Mouse (Mus musculus) intestine, embryonic 16.5 days (tissue): ENCODE data around the gene Arhgap45. TPM values are rescaled to one million over a fixed set of nuclear protein-coding genes. Genes with fewer than 3 reads are reported as not detected.

Source experiments
- ATAC-seq: fragments of 200-750 bp; cut with Nextera tagmentation; 2 replicates; pipeline ENCODE4 v1.8.0; 2017; ENCODE audit warnings: moderate TSS enrichment, moderate library complexity
- H3K27ac ChIP-seq: fragments of 300-500 bp; sonication (generic); 2 replicates; pipeline ENCODE4 v1.5.1; 2014; ENCODE audit warnings: mild to moderate bottlenecking, low read length
- H3K27me3 ChIP-seq: fragments of 300-500 bp; sonication (generic); replicated peaks from 2 replicates; pipeline ENCODE4 v1.6.1; 2014; ENCODE audit warnings: low read length, control low read depth, mixed read lengths; ENCODE audit not compliant: control insufficient read depth, insufficient read depth
- H3K36me3 ChIP-seq: fragments of 300-500 bp; sonication (generic); 2 replicates; pipeline ENCODE4 v1.6.1; 2014; ENCODE audit warnings: low read length, control low read depth; ENCODE audit not compliant: control insufficient read depth, insufficient read depth
- H3K4me1 ChIP-seq: fragments of 300-500 bp; sonication (generic); 2 replicates; pipeline ENCODE4 v1.6.1; 2014; ENCODE audit warnings: low read length, control low read depth, mixed read lengths; ENCODE audit not compliant: control insufficient read depth, insufficient read depth
- H3K4me2 ChIP-seq: fragments of 300-500 bp; sonication (generic); 2 replicates; pipeline ENCODE4 v1.6.1; 2014; ENCODE audit warnings: low read depth, low read length, control low read depth
- H3K4me3 ChIP-seq: fragments of 300-500 bp; sonication (generic); 2 replicates; pipeline ENCODE4 v1.5.1; 2014; ENCODE audit warnings: mild to moderate bottlenecking, low read length
- H3K9ac ChIP-seq: fragments of 300-500 bp; sonication (generic); 2 replicates; pipeline ENCODE4 v1.6.1; 2014; ENCODE audit warnings: low read depth, low read length
- H3K9me3 ChIP-seq: fragments of 300-500 bp; sonication (generic); 2 replicates; pipeline ENCODE4 v1.6.1; 2016; ENCODE audit warnings: low read length, control low read depth; ENCODE audit not compliant: control insufficient read depth
- WGBS: fragments of 180-500 bp; shearing (Covaris S2); extraction: QIAGEN DNeasy Blood & Tissue Kit; methylation state at CpG from one replicate; pipeline ENCODE4 v1.1.7; 2014; 5-methylcytosine and 5-hydroxymethylcytosine counted together
- polyA plus RNA-seq: library from polyadenylated mRNA; unstranded; fragments of >200 nt; fragmentation: Nextera tagmentation; extraction: Ambion mirVana; gene quantifications from 2 replicates; pipeline ENCODE4 v1.2.1, GENCODE M21; 2015

Gene Arhgap45
- polyA plus RNA-seq, 1 experiment from 2014 or later: 7.3 TPM

GRCm38 (mm10) chr10:80080396-80081070 lies 64.1 kb downstream of the Arhgap45 start:
- H3K27ac ChIP-seq: no peak overlapping the region
- H3K4me3 ChIP-seq: no peak overlapping the region
- peaks cover 10% of the 10 kb centered on the region for H3K36me3 ChIP-seq
- H3K27me3 ChIP-seq: no peaks in the 10 kb centered on the region
- no peak overlapping the region for H3K4me2 ChIP-seq
- no peaks in the 10 kb centered on the region for H3K9me3 ChIP-seq
- no peak overlapping the region for H3K9ac ChIP-seq
- peaks cover 13% of the 10 kb centered on the region for H3K4me1 ChIP-seq
- ATAC-seq: peak; percentile 57
- WGBS: 75% methylated on average over 16 of the region's 16 CpGs

Other genes starting within 250 kb of the Arhgap45 start
- gene Rnf126, start 249.7 kb upstream of the Arhgap45 start, polyA plus RNA-seq: 39.7 and 56.6 TPM in 2 replicates
- gene Fstl3, start 239.4 kb upstream of the Arhgap45 start, polyA plus RNA-seq: 15.1 and 16.6 TPM in 2 replicates
- gene Prss57, start 225.7 kb upstream of the Arhgap45 start, polyA plus RNA-seq: 0.07 and 0.11 TPM in 2 replicates
- gene Palm, start 223.1 kb upstream of the Arhgap45 start, polyA plus RNA-seq: 44.1 and 44.8 TPM in 2 replicates
- 204 and 210 TPM in 2 replicates for gene Misp, start 195.7 kb upstream of the Arhgap45 start, polyA plus RNA-seq
- gene Ptbp1, start 162.2 kb upstream of the Arhgap45 start, polyA plus RNA-seq: 295 and 302 TPM in 2 replicates
- gene Prtn3, start 142.2 kb upstream of the Arhgap45 start, polyA plus RNA-seq: 2.7 and 2.8 TPM in 2 replicates
- 25.5 and 28.2 TPM in 2 replicates for gene Plppr3, start 142.0 kb upstream of the Arhgap45 start, polyA plus RNA-seq
- 0.42 and 2.4 TPM in 2 replicates for gene Elane, start 130.4 kb upstream of the Arhgap45 start, polyA plus RNA-seq
- not detected in 2 replicates for gene Cfd, start 125.8 kb upstream of the Arhgap45 start, polyA plus RNA-seq
- gene Med16, start 107.7 kb upstream of the Arhgap45 start, polyA plus RNA-seq: 34.1 and 37.2 TPM in 2 replicates
- gene Gm26602, start 105.8 kb upstream of the Arhgap45 start, polyA plus RNA-seq: 2.1 and 7.8 TPM in 2 replicates
- 0.68 and 0.69 TPM in 2 replicates for gene Kiss1r, start 99.7 kb upstream of the Arhgap45 start, polyA plus RNA-seq
- gene R3hdm4, start 95.4 kb upstream of the Arhgap45 start, polyA plus RNA-seq: 105 and 116 TPM in 2 replicates
- gene Arid3a, start 89.6 kb upstream of the Arhgap45 start, polyA plus RNA-seq: 19.4 and 22.1 TPM in 2 replicates
- gene Wdr18, start 56.5 kb upstream of the Arhgap45 start, polyA plus RNA-seq: 86.2 and 96.6 TPM in 2 replicates
- 0.15 and 0.16 TPM in 2 replicates for gene Grin3b, start 45.9 kb upstream of the Arhgap45 start, polyA plus RNA-seq
- 7.0 and 9.7 TPM in 2 replicates for gene Tmem259, start 32.3 kb upstream of the Arhgap45 start, polyA plus RNA-seq
- gene Cnn2, start 28.1 kb upstream of the Arhgap45 start, polyA plus RNA-seq: 226 and 245 TPM in 2 replicates
- gene Abca7, start 20.2 kb upstream of the Arhgap45 start, polyA plus RNA-seq: 3.3 and 3.4 TPM in 2 replicates
- gene Polr2e, start 23.1 kb downstream of the Arhgap45 start, polyA plus RNA-seq: 190 and 212 TPM in 2 replicates
- 942 and 972 TPM in 2 replicates for gene Gpx4, start 30.5 kb downstream of the Arhgap45 start, polyA plus RNA-seq
- 13.4 and 14.3 TPM in 2 replicates for gene Sbno2, start 88.9 kb downstream of the Arhgap45 start, polyA plus RNA-seq
- gene Stk11, start 99.2 kb downstream of the Arhgap45 start, polyA plus RNA-seq: 13.8 and 15.7 TPM in 2 replicates
- gene Atp5d, start 122.0 kb downstream of the Arhgap45 start, polyA plus RNA-seq: 846 and 854 TPM in 2 replicates
- gene Cbarp, start 124.2 kb downstream of the Arhgap45 start, polyA plus RNA-seq: 5.1 TPM in 2 replicates
- 8.8 and 10.3 TPM in 2 replicates for gene Midn, start 131.6 kb downstream of the Arhgap45 start, polyA plus RNA-seq
- gene Cirbp, start 149.3 kb downstream of the Arhgap45 start, polyA plus RNA-seq: 53.2 and 62.6 TPM in 2 replicates
- gene 1600002K03Rik, start 156.3 kb downstream of the Arhgap45 start, polyA plus RNA-seq: 23.6 TPM in 2 replicates
- 7.4 and 8.1 TPM in 2 replicates for gene Efna2, start 162.8 kb downstream of the Arhgap45 start, polyA plus RNA-seq
- 40.9 and 42.4 TPM in 2 replicates for gene Mum1, start 209.8 kb downstream of the Arhgap45 start, polyA plus RNA-seq
- 604 and 616 TPM in 2 replicates for gene Ndufs7, start 232.5 kb downstream of the Arhgap45 start, polyA plus RNA-seq
- gene Gamt, start 244.4 kb downstream of the Arhgap45 start, polyA plus RNA-seq: 91.0 and 106 TPM in 2 replicates
- 36.8 and 37.6 TPM in 2 replicates for gene Dazap1, start 244.8 kb downstream of the Arhgap45 start, polyA plus RNA-seq